Mouse (Mus musculus): ENCODE measurements around the gene Mfap4. TPM values are rescaled to one million over a fixed set of nuclear protein-coding genes. Genes with fewer than 3 reads are reported as not detected.

Gene Mfap4
- not detected in 2 replicates for polyA plus RNA-seq (2012; ENCODE audit: insufficient read depth, insufficient read length, low replicate concordance, missing spikeins)

DNA sequence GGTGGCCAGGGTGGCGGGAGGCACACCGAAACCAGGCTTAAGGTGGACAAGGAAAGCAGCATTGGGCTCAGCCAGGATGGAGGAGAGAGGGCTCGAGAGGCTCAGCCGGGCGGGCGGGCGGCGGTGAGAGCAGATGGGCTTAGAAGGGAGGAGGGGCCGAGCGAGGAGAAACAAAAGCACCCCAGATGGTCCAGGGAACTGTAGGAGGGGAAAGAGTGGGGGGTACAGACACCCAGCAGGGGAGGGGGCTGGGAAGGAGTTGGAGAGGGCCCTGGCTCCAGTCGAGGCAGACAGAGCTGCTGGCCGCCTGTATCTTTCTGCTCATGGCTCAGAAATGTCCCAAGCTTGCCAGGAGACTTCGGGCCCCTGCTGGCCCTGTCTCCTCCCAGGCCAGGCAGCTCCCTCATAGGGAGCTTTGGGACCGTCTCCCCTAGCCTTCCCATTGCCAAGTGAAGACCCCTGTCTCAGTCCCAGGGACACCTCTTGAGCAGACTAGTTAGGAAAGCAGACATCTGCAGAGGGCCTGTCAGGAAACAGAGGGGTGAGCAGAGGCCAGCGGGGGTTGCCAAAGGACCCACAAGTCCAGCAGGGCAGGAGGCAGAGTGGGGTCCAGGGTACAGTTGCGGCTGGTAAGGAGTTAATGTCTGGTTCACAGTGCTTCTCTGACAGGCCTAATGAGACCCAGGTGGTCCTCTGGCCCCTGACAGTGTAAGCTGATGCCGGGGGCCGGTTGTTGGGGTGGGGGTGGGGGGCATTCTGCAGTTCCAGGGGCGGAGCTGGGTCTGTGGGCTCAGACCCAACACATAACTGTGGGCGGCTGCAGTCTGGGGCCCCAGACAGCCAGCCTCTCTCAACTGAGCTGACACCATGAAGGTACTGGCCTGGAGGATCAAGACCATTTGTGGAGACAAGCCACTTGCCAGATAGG, at the start of gene Mfap4:
Gene Mfap4, plus strand, starts transcription at position 819 of the 928 bp plus-strand sequence.
- H3K27ac ChIP-seq (ENCODE audit: insufficient read depth, low read depth, low read length) = no peak within 1 kb of the TSS
- WGBS = 40% methylated on average over 20 of the region's 20 CpGs
- no peak within 1 kb of the TSS for H3K4me3 ChIP-seq (ENCODE audit: insufficient read depth, low read depth, low read length)
- no peak for TF ChIP-seq POLR2A (IDR thresholded peaks at IDR 0.05; ENCODE audit: insufficient read depth, low read depth, low read length)
- TF ChIP-seq CTCF (IDR thresholded peaks at IDR 0.05; ENCODE audit: insufficient read depth, low read depth, low read length) = no peak
- peaks cover 20% of the 10 kb centered on the region for H3K4me1 ChIP-seq (ENCODE audit: control insufficient read depth, insufficient read depth, low read length)

DNA sequence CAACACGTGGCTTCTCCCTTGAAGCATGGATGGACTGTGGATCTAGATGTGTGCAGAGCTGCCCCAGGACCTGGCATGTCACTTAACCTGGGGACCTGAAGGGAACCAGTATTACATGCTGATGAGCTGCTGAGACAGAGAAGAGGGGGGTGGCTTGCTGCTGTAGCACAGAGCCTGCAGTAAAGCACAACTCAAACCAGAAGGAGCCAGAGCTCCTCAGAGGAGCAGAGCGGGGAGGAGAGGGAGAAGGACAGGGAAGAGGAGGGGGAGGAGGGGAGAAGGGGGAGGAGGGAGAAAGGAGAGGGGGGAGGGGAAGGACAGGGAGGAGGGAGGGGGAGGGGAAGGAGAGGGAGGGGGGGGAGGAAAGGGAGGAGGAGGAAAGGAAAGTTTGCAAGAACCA, 48.9 kb upstream of the Mfap4 start:
- WGBS = 84% methylated on average over 2 of the region's 2 CpGs
- H3K4me1 ChIP-seq (ENCODE audit: control insufficient read depth, insufficient read depth, low read length) = 0 out of 2 replicates have a peak, but pooled peaks cover under 1% of the 10 kb centered on the region
- no peak overlapping the region for H3K4me3 ChIP-seq (ENCODE audit: insufficient read depth, low read depth, low read length)
- no peak overlapping the region for H3K27ac ChIP-seq (ENCODE audit: insufficient read depth, low read depth, low read length)
- TF ChIP-seq CTCF (IDR thresholded peaks at IDR 0.05; ENCODE audit: insufficient read depth, low read depth, low read length) (no peak), POLR2A (IDR thresholded peaks at IDR 0.05; ENCODE audit: insufficient read depth, low read depth, low read length) (no peak)

DNA sequence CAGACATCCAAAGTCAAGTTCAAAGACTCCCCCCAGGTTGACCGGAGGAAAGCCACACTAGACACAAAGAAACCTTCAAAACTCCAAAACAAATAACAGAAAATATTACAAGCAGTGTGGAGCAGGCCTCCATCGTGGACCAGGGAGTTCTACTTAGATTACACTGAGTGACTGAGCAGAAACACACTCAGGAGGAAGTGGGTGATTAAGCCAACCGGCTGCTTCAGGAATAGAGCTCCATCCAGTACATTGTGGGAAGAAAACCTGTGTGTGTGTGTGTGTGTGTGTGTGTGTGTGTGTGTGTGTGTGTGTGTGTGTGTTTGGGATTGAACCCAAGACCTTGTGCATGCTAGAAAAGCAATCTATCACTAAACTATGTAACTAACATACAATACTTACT, 46.1 kb upstream of the Mfap4 start:
- TF ChIP-seq CTCF (IDR thresholded peaks at IDR 0.05; ENCODE audit: insufficient read depth, low read depth, low read length) (no peak), POLR2A (IDR thresholded peaks at IDR 0.05; ENCODE audit: insufficient read depth, low read depth, low read length) (no peak)
- Histone ChIP-seq H3K4me3 (ENCODE audit: insufficient read depth, low read depth, low read length) (no peak overlapping the region), H3K27ac (ENCODE audit: insufficient read depth, low read depth, low read length) (no peak overlapping the region), H3K4me1 (ENCODE audit: control insufficient read depth, insufficient read depth, low read length) (peaks cover 7% of the 10 kb centered on the region; the same call in 1 of the 2 replicates)
- WGBS = 74% methylated on average over 3 of the region's 3 CpGs

DNA sequence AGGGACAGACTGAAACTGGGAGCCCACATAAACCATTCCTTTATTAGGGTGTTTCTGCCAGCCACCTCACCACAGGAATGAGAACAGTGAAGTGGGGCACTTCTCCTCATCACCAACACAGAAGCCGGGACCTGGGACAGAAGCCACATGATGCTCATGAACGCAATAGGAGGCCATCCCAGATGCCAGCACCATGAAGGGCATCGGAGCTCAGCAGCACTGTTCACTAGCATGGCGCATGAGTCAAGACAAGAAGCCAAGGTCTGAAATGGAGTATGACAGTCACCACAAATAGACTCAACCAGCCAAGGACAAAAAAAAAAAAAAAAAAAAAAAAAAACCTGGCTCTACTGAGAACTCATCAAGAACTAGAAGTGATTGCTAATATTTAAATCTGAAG, 44.8 kb upstream of the Mfap4 start:
- H3K4me1 ChIP-seq (ENCODE audit: control insufficient read depth, insufficient read depth, low read length) = peaks cover 7% of the 10 kb centered on the region; the same call in 1 of the 2 replicates
- 96% methylated on average over 4 of the region's 4 CpGs for WGBS
- H3K4me3 ChIP-seq (ENCODE audit: insufficient read depth, low read depth, low read length) = no peak overlapping the region
- TF ChIP-seq CTCF (IDR thresholded peaks at IDR 0.05; ENCODE audit: insufficient read depth, low read depth, low read length) (no peak), POLR2A (IDR thresholded peaks at IDR 0.05; ENCODE audit: insufficient read depth, low read depth, low read length) (no peak)
- no peak overlapping the region for H3K27ac ChIP-seq (ENCODE audit: insufficient read depth, low read depth, low read length)

DNA sequence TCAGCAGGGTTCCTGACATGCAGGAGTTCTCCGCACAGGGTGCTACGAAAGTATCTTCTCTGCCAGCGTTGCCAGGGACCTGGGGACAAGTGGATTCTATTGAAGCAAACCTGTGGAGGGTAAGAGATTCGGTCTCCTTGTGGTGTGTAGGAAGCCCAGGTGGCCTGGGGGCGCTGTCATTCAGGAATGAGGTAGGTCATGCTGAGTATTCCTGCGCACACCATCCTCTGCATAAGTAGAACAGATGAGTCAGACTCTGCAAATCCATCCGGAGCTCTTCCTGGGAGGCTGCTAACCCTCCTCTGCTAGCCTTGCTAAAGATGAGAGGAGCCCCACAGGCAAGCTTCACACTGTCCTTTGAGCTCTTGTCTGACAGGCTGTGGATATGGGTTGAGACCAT, 43.6 kb upstream of the Mfap4 start:
- Histone ChIP-seq H3K4me3 (ENCODE audit: insufficient read depth, low read depth, low read length) (no peak overlapping the region), H3K4me1 (ENCODE audit: control insufficient read depth, insufficient read depth, low read length) (peaks cover 7% of the 10 kb centered on the region; the same call in 1 of the 2 replicates), H3K27ac (ENCODE audit: insufficient read depth, low read depth, low read length) (no peak overlapping the region)
- TF ChIP-seq CTCF (IDR thresholded peaks at IDR 0.05; ENCODE audit: insufficient read depth, low read depth, low read length) (no peak), POLR2A (IDR thresholded peaks at IDR 0.05; ENCODE audit: insufficient read depth, low read depth, low read length) (no peak)
- 71% methylated on average over 7 of the region's 7 CpGs for WGBS

DNA sequence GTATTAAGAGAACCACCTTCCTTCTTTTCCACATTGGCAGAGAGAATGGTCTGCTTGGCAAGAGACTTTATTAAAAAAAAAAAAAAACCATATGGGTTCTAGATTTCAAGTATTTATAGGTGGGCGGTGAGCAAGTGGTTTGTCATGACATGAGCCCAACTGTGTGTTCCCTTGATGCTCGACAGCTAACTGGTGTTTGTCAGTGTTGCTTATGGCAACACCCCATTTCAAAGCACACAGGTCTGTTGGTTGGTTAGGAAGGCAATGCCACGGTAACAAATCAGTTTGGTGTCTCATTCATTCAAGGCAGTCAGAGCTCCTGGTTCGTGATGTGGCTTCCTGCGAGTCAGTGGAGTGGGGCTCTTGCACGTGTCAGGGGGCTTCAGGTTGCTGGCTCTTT, 41.4 kb upstream of the Mfap4 start:
- no peak overlapping the region for H3K4me3 ChIP-seq (ENCODE audit: insufficient read depth, low read depth, low read length)
- no peak overlapping the region for H3K27ac ChIP-seq (ENCODE audit: insufficient read depth, low read depth, low read length)
- TF ChIP-seq POLR2A (IDR thresholded peaks at IDR 0.05; ENCODE audit: insufficient read depth, low read depth, low read length) = no peak
- TF ChIP-seq CTCF (IDR thresholded peaks at IDR 0.05; ENCODE audit: insufficient read depth, low read depth, low read length) = no peak
- 93% methylated on average over 6 of the region's 6 CpGs for WGBS
- H3K4me1 ChIP-seq (ENCODE audit: control insufficient read depth, insufficient read depth, low read length) = peaks cover 12% of the 10 kb centered on the region; the same call in 1 of the 2 replicates

DNA sequence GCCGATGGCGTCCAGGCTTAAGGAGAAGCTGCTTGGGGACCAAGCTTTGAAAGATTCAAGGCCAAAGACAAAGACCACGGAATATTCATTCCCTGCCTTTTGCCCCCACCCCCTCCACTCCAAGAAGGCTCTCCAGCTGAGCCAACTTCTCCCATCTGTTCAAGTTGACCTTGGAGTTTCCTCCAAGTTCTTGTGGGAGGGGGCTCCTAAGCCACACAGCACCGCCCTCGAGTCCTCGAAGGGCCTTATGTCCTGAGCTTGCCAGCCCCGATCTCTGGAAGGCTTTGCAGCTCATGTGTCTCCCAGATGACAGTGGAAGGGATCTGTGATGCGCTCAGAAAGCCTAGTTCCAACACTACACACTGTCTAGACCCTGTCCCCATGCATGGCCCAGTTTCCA, 37.9 kb upstream of the Mfap4 start:
- Histone ChIP-seq H3K27ac (ENCODE audit: insufficient read depth, low read depth, low read length) (no peak overlapping the region), H3K4me1 (ENCODE audit: control insufficient read depth, insufficient read depth, low read length) (peaks cover 20% of the 10 kb centered on the region; the same call in 1 of the 2 replicates), H3K4me3 (ENCODE audit: insufficient read depth, low read depth, low read length) (no peak overlapping the region)
- 91% methylated on average over 8 of the region's 8 CpGs for WGBS
- TF ChIP-seq POLR2A (IDR thresholded peaks at IDR 0.05; ENCODE audit: insufficient read depth, low read depth, low read length) (no peak), CTCF (IDR thresholded peaks at IDR 0.05; ENCODE audit: insufficient read depth, low read depth, low read length) (no peak)

DNA sequence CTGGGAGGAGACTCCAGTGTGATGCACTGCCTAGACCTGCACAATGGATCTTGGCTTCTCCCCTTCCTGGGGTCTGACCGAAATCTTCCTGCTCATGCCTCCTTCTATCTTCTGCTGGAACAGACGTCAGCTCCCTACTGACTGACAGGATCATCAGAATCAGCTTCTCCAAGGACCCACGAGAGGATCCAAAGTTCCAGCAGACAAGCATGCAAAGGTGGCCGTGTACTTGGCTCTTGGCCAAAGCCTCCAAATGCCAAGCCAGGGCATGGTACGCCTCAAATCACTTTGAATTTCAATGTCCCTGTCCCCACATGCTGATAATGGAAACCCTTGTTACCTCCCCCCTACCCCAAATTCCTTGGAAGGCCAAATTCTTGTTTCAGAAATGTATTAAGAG, 37.2 kb upstream of the Mfap4 start:
- Histone ChIP-seq H3K4me3 (ENCODE audit: insufficient read depth, low read depth, low read length) (no peak overlapping the region), H3K4me1 (ENCODE audit: control insufficient read depth, insufficient read depth, low read length) (peaks cover 27% of the 10 kb centered on the region), H3K27ac (ENCODE audit: insufficient read depth, low read depth, low read length) (no peak overlapping the region)
- WGBS = 67% methylated on average over 5 of the region's 5 CpGs
- TF ChIP-seq CTCF (IDR thresholded peaks at IDR 0.05; ENCODE audit: insufficient read depth, low read depth, low read length) (no peak), POLR2A (IDR thresholded peaks at IDR 0.05; ENCODE audit: insufficient read depth, low read depth, low read length) (no peak)

DNA sequence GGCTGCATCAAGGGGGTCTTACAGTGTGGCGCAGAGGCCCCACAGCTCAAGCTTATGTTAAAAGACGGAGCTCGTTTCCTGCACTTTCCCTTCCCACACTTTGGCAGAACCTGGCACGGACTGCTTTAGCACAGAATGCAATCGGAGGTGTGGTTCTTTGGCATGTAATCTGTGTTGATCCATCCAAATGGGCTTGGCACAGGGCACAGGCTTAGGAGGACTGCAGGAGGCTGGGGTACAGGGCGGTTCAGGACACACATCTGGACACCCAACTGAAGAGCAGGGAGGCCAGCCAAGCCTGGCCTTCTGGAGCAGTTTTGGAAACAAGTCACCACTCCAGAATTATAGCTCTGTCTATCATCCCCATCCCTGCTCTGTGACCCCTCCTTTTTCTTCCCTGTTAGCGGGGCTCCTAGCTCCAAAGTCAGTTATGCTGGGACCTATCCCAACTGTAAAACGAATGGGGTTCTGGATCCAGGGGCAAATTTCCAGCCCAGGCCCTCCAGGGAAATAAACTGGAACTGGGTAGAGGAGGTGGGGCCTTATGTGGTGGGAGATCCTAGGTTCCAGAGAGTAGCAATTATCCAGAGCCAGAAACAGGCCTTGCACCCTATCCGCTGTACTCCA, 36.5 kb upstream of the Mfap4 start:
- Histone ChIP-seq H3K4me3 (ENCODE audit: insufficient read depth, low read depth, low read length) (no peak overlapping the region), H3K27ac (ENCODE audit: insufficient read depth, low read depth, low read length) (no peak overlapping the region), H3K4me1 (ENCODE audit: control insufficient read depth, insufficient read depth, low read length) (peaks cover 31% of the 10 kb centered on the region)
- TF ChIP-seq POLR2A (IDR thresholded peaks at IDR 0.05; ENCODE audit: insufficient read depth, low read depth, low read length) (no peak), CTCF (IDR thresholded peaks at IDR 0.05; ENCODE audit: insufficient read depth, low read depth, low read length) (no peak)
- WGBS = 58% methylated on average over 9 of the region's 9 CpGs

Measured in olfactory bulb, adult 2 months (tissue).